Mouse (Mus musculus) cerebellum, adult (tissue): ENCODE measurements around the gene Gm45713.

Experiments
- ATAC-seq: cut with Nextera tagmentation; 2 replicates; pipeline ENCODE4 v1.9.2; 2017; ENCODE audit warnings: mild to moderate bottlenecking, moderate library complexity, mixed read lengths; ENCODE audit not compliant: insufficient number of reproducible peaks, low FRiP score, low TSS enrichment

Gene Gm45713

DNA sequence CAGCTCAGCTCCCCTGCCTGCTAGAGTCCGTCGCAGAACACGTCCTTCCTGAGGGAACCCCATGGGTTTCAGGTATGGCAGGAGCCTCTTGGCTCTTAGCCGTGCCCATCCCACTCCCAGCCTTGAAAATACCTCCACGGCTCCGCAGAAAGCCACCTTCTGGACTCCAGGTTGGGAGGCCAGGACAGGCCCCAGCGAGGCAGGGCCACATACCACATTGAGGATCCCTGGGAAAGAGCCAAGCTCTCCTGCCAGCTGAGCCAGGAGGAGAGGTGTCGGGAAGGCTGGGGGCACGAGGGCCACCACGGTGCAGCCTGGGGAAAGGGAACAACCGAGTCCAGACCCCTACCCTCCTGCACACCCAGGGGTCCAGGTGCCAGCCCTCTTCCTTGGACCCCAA lies 11.2 kb upstream of the Gm45713 start:
- ATAC-seq: no peak

DNA sequence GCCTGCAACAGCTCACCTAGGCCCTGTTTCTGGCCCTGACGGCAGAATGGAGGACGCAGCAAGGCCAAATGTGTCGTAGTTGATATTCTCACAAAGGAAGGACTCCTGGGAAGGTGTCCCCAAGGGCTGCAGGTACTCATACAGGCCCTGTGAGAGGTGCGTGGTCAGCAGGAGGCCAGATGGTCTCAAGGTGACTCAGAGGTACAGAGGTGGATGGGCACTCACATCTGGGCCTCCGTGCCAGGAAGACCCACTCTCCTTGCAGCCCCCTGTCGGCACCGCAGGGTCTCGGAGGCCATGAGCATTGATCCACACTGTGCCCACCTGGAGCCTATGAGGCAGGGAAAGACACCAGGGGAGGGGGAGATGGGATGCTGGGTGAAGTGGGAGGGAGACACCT lies 9.4 kb upstream of the Gm45713 start:
- no peak for ATAC-seq

DNA sequence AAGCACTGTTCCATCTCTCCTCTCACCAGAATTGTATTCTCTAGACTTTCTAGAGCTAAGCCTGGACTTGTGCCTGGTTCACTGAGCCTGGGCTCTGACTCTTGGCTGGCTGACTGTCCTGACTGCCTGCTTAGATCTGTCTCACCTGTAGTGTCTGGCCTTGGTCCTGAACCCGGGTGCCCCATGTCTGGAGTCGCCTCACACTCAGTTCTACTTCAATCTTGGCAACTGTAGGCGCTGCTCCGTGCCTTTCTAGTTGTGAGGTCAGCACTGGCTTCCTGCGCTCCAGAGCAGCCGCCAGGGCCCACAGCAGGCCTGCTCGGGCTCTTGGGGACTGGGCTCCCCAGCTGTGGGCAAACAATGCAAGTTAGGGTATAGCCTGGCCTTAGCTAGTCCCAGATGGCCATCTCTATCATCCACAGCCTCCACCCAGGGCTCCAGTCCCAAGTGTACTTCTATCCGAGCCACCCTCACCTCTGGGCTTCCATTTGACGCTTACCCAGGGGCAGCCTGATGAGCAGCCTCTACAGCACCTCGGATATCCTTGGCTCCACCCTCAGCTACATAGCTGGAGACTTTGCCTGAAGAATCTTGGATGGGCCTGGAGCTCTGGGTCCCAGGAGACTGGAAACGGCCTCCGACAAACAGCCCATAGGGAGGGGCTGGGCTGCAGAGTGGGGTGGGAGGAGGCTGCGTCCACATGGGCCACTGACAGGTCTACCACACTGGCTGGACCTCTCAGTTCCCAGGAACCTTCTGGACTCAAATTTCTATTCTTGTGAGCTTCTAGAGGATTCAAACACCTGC lies 8.5 kb upstream of the Gm45713 start:
- no peak for ATAC-seq

DNA sequence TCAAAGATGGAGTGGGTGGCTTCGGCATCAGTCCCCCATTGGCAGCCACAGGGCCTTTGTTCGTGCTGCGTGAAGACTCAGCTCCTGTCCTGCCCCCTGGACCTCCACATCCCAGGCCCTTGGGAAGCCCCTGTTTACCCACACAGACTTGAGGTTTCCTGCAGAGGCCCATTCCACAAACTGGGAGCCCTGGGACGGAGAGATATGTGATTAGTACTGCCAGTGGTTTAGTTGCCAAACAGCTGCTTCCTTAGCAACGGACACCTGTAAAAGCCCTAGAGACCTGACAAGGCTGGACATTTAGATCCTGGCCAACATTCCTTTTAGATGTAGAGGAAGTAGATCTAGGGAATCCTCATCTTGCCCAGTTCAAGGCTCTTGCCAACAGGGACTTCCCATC lies 5.9 kb upstream of the Gm45713 start:
- ATAC-seq: no peak

- no peak for ATAC-seq
Measured at GRCm38 (mm10) chr7:45141319-45141718, 5.3 kb upstream of the Gm45713 start.

DNA sequence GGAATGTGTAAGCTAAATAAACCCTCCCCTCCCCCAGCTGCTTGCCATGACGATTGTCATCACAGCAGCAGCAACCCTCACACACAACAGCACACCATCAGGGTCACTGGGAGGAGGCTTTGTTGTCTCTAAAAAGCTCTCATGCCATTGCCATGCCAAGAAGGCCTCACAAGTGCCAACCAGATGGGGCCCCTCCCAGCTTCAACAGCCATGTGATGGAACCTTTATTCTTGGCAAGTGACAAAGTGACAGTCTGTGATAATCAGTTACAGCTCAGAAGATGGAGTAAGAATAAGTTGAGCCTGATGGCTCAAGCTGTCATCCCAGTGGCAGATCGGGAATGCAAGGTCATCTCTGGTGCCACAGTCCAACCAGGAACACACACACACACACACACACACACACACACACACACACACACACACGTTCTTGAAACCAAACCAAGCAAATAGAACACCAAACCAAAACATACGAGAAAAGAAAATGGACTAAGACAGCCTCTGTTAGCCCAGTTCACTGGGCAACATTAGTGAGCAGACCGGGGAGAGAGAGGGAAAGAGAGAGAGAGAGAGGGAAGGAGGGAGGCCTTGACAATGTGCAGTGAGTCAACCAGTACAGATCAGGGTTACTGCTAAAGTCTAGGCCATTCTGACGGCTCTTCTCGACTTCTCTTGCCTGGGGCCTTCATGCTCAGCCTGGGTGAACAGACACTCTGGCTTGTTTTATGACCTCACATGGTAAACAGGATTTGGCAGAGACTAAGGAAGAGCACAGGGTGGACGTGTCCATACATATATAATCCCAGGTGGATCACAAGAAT lies 4.1 kb upstream of the Gm45713 start:
- ATAC-seq: no peak

GRCm38 (mm10) chr7:45138403-45138802 lies 2.4 kb upstream of the Gm45713 start:
- ATAC-seq: no peak

- no peak for ATAC-seq
Measured at GRCm38 (mm10) chr7:45137171-45138006, 1.4 kb upstream of the Gm45713 start.

DNA sequence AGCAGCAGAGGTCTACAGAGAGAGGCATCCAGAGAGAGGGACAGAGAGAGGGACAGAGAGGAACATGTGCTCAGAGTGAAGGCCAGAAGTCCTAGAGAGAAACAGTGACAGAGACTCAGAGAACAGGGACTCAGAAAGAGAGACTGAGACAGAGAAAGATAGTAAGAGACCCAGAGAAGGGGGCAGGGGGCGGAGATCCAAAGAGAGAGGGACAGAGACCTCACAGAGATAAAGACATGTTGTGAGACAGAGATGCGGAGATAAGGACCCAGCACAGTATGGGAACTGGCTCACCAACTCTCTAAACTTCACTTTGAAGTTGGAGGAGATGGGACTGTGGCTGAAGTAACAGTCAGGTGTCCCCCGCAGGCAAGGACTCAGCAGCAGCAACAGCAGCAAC lies 661 bp downstream of the Gm45713 start:
- ATAC-seq: no peak

GRCm38 (mm10) chr7:45134544-45135026 lies 1.4 kb downstream of the Gm45713 start:
- no peak for ATAC-seq

DNA sequence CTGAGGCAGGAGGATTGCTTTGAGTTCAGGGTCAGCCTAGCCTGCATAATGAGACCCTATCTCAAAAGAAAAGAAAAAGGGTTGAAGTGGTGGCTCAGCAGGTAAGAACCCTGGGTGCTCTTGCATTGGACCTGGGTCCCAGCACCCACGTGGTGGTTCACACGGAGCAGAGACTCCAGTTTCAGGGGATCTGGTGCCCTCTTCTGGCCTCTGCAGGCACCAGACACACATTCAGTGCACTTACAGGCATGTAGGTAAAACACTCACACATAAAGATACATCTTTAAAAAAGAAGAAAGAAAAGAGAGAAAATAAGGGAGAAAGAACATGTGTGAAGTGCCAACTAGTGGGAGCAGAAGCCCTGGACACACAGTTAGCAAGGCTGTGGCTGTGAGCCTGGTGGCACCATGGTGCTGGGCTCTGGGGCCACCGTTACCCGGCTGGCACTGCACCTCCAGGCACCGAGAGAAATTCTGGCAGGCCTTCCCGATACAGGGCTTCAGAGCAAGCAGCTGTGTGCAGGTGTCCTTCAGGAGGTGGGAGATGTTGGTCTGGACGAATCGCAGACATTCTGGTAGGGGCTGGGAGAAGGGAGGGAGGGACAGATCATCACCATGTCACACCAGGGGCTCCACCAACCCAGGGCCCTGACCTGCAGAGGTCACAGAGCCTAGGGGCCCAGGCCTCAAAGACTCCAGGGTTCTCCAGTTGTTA lies 2.4 kb downstream of the Gm45713 start:
- ATAC-seq: no peak

DNA sequence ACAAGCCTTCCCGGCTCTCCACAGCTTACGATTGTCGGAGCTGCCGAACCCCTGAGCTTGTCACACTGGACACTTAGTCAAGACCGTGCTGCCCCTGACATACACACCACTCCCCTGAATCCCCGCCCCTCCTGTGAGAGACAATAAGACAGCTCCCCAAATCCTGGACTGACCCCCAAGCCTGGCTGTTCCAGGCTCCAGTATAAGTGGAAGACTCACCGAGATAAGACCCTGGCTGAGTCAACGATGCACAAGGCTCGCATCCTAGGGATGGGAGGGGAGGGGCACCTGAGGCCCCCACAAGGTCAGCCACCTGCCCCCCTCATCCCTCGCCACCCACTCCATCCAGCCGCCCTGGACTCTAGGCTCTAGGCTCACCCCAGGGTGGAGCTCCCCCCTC lies 4.2 kb downstream of the Gm45713 start:
- no peak for ATAC-seq

- no peak for ATAC-seq
Measured at GRCm38 (mm10) chr7:45129776-45130512, 6.1 kb downstream of the Gm45713 start.

GRCm38 (mm10) chr7:45129318-45129717 lies 6.7 kb downstream of the Gm45713 start:
- ATAC-seq: no peak

GRCm38 (mm10) chr7:45128624-45129246 lies 7.3 kb downstream of the Gm45713 start, which contains the start of gene Rpl13a:
TSS of gene Rpl13a (minus strand) at chr7:45128761.
- peak; percentile 85 for ATAC-seq

DNA sequence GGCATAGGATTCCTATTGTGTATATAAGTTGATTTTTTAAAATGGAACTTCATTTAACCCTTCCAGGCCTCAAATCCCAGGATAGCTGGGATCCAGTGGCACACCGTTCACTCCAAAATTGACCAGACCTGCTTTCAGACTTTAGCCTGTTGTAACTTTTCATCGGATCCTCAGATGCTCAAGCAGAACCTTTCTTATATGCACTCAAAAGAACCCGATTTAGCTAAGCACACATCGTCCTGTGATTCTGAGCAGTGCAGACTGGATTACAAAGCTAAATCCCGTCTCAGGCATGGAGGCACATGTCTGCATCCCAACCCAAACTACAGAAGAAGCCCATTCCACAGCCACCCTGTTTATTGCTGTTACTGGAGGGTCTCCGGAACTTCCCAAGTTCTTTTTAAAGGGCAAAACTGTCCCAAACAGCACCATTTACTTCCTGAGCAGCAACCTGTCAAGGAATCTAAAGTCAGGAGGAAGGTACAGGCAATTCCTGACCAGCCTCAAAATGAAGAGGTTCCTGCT lies 8.3 kb downstream of the Gm45713 start:
- no peak for ATAC-seq

- ATAC-seq: no peak
Measured at GRCm38 (mm10) chr7:45126844-45127699, 9.0 kb downstream of the Gm45713 start.
